Mouse (Mus musculus): ENCODE data around the gene Rtkn. TPM values are rescaled to one million over a fixed set of nuclear protein-coding genes. Genes with fewer than 3 reads are reported as not detected.
A peak's percentile ranks its signal among the peaks of the same experiment; 100 is the strongest.

Gene Rtkn
- total RNA-seq, 1 experiment from 2014 or later = 9.1 TPM

DNA sequence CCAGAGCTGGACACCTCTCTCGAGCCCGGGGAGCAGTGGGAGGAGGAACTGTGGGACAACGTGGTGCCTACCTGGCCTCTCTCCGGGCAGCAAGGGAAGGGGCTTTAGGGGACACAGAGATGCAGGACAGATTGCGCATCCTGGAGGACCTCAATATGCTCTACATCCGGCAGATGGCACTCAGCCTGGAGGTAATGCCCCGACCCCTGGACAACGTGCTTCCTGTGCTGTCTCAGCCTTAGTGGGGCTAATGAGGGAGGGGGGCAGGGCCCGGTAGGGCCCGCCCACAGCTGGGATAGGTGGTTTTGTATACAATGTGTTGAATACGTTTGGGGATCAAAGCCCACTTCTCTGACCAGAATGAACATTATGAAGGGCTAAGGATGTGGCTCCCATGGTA is 2.8 kb downstream of the Rtkn start:
- DNase-seq = peak; percentile 56

DNA sequence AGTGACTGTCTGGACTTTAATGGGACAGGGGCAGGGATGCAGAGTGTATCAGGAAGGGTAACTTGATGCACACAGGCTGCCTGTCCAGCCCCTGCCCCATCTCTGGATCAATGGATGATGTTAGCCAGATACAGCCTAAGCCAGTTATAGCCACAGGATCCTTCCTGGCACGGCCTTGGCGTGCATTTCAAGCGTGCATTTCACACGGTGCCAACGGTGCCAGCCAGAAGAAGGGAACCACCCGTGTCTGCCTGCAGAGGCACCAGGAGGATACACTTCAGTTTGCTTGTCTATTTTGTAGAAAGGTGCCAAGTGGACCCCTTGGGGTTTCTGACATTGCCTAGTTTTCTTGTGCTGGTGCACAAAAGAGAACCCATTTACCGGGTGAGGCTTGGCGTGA is 4.8 kb downstream of the Rtkn start:
- DNase-seq = no peak

DNA sequence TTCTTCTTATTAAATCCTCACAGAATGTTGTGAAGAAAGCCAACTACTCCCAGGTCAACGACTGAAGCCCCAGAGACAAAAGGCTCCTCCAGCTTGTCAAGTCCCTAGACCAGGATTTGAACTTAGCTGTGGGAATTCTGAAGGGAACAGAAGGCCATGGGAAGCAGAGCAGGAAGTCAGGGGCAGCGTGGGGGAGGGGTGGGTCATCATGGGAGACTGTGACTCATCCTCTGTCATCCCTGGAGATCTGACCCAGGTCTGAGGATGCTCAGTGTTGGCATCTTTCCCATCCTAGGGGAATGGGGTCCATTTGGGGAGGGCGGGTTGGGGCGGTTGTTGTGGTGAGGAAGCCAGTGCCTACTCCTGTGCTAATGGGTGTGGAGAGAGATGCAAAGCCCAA is 6.4 kb downstream of the Rtkn start:
- peak; percentile 46 for DNase-seq

DNA sequence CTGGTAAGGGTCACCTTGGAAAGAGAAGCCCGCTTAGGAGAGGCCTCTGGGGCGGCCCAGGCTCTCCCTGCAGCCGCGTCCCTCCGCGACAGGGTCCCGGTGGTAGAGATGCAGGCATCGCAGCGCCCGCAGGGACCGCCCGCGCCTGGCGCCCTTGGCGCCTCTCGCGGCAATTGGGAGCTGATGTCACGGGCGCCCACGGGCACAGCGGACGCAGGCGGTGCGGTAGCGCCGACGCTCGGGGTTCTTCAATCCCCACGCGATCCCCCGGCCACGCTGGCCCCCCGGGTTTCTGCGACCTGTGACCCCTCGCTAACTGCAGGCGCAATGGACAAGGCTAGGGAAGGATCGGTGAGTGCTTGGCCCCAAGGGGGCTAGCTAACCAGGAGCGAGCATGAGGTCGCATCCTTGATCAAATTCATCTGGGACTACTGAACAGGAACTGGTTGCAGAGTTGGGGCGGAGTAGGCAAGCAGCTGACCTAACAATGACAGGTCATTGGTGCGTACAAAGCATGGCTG is 7.0 kb downstream of the Rtkn start:
- DNase-seq = peak; percentile 68

DNA sequence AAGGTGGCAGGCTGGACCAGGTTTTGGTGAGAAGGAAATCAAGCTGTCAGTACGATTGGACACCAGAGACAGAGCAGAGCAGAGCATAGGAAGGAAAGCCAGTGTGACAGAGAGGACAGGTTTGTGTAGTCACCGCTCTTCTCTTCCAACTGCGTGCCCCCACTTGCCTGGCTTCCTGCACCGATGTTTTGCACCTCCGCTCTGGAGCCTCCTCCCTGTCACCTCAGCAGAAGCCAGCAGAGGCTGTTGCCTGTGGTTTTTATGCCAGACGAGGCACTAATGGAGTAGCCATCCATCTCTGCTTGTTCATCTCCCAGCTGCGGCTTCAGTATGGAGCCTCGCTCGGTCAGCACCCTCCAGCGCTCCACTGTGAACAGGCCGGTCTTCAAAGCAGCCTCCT is 7.6 kb downstream of the Rtkn start:
- no peak for DNase-seq

DNA sequence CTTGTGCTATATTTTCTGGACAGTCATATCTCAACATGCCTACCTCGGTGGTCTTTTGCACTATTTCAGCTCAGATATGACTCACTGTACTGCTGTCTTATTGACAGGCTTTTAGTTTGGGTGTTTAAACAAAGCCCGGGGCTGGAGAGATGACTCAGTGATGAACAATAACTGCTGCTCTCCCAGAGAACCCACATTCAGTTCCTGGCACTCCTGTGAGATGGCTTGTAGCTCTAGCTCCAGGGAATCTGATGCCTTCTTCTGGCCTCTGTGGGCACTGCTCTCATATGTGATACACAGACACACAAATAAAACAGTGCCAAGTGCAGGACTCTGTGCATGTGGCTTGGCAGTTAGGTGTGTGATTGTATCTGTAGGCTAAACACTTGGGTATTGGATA is 9.9 kb downstream of the Rtkn start:
- peak; percentile 25 for DNase-seq

DNA sequence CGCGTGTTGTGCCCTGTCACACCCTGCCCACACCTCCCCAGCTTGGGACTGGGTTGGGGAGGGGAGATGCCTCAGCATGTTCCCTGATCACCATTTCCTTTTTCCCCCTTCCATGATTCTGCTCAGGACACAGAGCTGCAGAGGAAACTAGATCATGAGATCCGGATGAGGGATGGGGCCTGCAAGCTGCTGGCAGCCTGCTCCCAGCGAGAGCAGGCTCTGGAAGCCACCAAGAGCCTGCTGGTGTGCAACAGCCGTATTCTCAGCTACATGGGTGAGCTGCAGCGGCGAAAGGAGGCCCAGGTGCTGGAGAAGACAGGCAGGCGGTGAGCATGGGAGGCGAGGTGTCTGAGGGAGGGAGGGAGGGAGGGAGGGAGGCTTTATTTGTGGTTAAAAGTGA is 10.5 kb downstream of the Rtkn start:
- DNase-seq = no peak

DNA sequence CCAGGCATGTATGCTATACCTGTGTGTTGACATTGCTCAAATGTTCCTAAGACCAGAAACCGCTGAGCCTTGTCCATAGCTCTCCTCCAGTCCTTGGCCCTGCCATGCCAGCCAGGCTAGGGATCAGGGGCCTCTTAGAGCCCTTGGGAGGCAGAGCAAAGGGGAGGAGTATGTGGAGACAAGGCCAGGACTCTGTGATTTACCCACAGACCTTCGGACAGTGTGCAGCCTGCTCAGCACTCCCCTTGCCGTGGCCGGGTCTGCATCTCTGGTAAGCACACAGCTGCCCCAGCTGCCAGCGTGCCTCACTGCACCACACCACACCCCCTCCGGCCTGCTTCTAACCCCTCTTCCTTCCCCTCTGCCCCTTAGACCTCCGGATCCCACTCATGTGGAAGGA is 12.0 kb downstream of the Rtkn start:
- peak; percentile 72 for DNase-seq

DNA sequence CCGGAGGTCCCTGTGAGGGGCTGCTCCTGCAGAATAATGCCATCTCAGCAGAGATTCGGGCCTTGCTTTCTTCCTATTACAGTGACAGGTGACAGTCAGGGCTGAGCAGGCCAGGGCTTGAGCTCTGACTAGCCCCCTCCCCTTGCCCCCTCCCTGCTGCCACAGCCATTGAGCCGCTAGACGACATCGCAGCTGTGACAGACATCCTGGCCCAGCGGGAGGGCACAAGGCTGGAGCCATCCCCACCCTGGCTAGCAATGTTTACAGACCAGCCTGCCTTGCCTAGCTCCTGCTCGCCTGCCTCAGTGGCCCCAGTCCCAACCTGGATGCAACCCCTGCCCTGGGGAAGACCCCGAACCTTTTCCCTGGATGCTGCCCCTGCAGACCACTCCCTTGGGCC is 16.5 kb downstream of the Rtkn start:
- no peak for DNase-seq

DNA sequence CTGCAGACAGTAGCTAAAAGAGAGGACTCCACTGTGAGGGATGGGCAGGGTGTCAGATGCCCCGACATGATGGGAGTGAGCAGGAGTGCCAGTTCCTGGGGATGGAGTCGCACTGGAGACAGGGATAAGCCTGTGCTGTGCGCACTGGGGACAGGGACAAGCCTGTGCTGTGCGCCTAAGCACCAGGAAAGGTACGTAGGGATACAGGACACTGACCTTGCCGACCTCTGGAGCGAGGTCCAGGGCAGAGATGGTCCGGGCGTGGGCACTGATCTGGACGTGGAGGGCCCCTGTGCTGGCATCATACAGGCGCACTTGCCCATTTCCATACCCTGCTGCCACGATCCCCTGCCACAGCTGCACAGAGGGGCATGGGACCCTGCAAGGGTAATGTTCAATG is 17.8 kb downstream of the Rtkn start:
- DNase-seq = no peak

DNA sequence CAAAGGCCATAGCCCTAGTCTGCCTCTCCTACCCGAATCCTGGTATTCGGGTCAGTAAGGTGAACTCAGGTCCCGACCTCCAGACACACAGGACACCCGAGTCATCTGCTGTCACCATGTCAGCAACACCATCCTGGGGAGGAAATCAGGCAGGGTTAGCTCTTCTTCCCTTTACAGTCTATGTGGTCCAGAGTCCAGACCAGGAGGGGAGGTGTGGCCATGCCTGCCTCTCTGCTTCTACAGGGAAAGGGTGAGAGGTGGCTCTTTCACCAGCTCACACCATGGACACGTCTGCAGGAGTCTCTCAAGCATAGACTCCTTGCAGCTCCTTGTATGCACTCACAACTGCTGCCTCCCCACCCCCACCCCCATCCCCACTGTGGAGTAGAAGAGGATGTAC is 18.2 kb downstream of the Rtkn start:
- DNase-seq = no peak

DNA sequence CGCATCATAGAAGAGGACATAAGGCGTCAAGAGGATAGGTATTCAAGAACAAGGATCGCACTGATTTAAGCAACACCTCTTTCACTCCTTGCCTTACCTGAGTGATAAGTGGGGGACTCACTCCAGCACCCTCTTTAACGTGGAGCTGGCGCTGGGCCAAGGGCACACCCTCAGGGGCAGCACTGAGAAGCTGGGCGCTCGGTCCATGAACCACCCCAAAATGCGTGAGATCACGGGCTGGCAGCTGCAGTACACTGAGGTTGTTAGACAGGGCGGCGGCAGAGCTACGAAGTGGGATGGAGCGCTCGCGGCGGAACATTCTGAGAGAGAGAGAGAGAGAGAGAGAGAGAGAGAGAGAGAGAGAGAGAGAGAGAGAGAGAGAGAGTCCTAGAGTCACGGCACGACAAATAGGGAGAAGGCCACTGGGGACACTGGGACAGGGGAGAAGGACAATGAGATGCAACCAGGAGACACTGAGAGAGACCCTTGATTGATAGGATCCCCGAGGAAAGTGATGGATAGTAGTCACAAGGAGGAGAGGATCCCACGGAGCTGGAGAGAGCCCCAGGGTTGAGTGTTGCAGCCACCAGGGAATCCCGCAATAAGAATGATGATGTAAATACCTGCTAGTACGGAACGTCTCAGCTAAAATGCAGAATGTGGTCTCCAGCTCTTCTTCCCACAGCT is 20.4 kb downstream of the Rtkn start:
- no peak for DNase-seq

DNA sequence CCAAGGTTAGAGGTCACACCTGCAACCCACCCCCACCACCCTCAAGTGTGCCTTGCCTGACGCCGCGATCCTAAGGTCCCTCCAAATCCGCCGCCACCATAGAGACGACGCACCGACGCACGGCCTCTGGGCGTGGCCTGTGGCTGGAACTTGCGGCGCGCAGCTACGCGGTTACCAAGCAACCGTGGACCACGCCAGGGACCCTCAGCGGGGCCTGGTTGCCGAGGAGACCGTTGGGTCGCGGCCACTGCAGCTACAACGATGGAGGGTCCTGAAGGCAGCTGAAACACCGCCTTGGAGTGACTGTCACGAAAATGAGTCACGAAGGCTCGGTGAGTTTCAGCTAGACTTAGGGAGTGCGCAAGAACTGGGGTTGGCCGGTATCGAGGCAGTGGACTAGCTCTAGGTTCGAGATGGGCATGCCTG is 21.0 kb downstream of the Rtkn start, which contains the start of the genes Wdr54 and 1700003E16Rik:
Gene Wdr54, minus strand, starts transcription at position 139 of the 426 bp plus-strand sequence.
Gene 1700003E16Rik, plus strand, starts transcription at position 146 of the 426 bp plus-strand sequence.
- DNase-seq = peak; percentile 76

DNA sequence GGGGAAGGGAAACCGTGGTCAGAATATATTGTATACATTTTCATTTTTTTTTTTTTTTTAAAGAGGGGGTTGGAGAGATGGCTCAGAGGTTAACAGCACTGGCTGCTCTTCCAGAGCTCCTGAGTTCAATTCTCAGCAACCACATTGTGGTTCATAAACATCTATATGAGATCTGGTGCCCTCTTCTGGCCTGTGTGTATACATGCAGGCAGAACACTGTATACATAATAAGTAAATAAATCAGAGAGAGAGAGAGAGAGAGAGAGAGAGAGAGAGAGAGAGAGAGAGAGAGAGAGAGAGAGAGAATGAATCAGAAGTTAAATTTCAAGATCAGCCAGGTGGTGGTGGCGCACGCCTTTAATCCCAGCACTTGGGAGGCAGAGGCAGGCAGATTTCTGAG is 24.2 kb downstream of the Rtkn start:
- peak; percentile 70 for DNase-seq

DNA sequence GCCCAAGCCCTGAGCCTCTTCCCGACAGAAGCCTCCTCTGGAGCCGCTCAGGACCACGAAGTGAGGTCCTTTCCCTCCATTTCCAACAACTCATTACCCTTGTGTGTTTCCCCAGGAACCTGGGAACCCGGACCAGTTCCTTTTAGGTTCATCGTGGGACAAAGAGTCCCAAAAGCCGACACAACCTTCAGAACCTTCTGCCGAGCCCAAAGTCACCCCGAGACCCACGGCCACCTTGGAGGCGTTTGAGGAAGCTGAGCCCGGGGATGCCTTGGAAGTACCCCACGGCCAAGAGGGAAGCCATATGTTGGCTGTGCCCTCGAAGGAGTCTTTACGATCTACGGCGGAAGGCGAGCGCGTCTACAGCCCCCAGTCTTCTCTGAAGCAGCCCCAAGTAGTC is 26.2 kb downstream of the Rtkn start:
- no peak for DNase-seq

DNA sequence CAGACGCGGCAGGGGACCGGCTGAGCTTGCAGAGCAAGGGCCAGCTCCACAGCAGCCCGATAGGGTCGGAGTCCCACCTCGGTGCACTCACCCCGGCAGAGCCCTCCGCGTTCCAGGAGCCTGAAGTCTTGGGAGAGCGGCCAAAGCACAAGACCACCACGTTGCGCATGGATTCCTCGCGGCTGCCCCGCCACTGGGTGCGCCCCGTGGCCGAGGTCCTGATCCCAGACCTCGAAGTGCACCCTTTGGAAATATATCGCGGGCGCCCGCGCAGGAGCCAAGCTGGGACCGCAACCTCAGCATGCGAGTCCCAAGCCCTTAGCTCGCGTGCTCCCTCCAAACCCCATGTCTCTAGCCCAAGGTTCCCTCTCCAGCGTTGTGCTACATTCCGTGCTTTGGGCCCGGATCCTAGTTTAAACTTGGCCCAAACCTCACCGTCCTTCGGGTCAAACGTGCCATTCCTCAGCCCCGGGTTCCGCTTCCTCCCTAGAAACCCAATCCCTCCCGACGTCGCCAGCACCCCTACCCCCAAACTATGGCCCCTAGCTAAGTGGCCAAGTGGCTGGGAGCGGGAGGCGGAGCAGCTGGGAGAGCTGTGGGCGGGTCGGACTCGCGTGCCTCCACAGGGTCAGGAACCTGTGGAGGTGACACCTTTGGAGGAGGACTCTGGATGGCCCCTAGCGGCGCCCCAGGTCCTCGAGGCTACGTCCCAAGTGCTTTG is 26.8 kb downstream of the Rtkn start:
- peak; percentile 71 for DNase-seq

DNA sequence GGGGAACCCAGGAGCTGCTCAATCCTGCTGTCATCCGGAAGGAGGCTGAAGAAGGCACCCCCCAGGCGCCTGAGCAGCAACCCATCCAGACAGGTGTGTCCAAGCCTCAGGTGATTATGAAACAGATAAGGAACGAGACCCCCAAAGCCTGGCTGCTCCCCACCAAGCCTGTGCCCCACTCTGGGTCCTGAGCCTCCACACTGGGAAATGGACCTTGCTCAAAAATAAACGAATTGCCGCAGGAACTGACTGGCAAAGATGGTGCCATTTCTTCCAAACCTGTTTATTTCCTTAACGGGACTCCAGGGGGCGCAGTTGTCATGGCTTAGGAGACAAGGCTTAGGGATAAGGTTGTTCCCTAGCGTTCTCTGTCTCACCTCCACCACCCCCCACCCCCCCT is 27.4 kb downstream of the Rtkn start:
- peak; percentile 82 for DNase-seq

DNA sequence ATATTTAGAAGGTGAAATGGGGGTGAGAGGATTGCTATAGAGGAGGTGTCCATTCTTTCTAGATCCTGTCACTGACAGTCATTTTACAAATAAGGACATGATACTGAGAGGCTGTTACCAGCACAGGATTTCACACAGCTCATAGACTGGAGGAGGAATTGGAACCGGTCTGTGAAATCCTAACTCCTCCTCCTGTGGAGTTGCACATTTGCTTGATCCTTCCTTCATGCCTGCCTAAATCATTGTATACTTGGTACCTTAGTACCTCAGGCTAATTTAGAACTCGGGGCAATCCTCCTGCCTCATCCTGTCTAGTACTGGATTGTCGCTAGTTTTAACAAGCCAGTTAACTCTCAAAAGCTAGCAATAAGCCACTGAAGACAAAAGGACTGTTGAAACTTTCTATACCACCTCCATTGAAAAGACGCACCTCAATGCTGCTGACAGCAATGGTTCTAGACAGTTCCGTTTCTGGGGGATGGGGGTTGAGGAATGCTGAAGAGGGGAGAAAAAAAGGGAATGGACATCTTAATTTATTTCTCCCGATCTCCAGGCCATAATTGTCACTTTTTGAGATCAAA is 29.9 kb downstream of the Rtkn start:
- DNase-seq = no peak

DNA sequence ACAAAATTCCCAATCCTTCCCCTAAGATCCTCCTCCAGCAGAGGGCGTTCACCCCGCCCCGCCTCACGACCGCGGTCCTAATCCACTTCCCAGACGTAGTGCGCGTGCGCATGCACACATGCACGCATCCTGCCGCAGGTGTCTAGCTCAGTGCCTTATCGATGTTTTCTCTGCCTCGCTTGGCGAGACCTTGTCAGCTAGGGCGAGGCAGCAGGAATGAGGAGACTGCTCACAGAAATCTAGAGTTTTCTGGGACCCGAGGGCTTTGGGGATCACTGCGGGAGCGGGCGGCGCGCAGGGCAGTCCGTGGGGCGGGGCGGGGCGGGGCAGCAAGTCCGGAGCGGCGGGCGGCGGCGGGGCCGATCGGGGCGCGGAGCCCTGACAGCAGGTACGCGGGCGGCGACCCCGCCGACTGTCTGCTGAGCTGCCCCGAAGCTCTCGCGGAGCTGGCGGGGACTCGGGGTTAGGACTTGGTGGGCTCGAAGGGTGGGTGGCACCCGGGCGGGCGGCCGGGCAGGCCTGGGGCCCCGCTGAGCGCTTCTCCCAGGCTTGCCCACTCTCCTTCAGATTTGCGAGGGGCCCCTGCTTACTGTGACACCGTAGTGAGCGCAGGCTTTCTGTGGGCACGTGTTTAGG is 30.5 kb downstream of the Rtkn start, which contains the start of gene Dctn1:
Gene Dctn1, plus strand, starts transcription at position 314 of the 636 bp plus-strand sequence.
- peak; percentile 98 for DNase-seq

DNA sequence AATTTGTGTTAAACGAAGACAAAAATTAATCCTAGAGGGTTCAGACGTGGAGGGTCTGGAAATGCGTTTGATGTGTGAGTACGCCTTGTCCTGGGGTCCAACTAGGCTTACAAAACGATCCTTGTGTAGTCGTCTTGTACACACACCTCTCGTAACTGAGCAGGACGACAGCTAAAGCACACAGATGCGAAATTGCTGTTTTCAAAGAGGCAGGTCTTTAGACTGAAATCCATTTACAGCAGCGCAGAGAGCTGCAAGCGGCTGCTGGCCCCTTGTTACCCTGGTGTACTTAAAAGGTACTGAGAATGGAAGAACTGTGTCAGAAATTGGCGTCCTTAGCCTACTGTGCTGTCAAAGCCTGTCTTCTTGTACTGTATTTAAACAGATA is 31.0 kb downstream of the Rtkn start:
- DNase-seq = no peak

DNA sequence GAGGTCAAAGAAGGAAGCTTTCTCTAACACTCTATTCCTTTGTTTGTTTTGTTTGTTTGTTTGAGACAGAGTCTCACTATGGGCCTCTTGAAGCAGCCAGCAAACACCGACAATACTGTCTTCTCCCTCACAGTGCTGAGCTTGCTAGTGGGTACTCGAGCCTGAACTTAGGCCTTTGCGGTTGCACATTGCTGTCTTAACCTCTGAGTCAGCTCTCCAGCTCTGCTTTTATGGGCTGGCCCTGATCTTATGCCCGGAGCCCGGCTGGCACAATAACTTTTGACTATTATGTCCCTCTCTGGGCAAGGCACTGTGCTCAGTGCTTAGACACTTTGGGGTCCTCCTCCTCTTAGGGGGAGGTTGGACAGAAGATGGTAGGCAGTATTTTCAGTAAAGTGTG is 34.6 kb downstream of the Rtkn start:
- peak; percentile 53 for DNase-seq

DNA sequence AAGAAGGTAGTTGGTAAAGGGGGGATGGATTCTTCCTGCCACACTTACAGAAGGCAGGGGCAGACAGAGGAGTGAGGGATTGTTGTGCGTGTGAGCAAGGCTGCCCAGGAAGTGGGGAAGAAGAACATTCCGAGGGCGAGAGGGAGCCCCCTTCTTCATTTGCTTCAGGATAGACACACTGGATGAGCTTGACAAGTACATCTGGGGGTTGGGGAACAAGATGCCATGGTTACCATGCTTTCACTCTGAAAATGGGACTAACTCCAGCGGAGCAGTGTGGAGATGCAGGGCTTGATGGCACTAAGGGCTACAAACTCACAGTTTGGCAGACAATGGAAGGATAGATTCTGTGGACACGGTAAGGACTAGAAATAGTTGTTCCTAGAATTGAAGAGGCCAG is 35.8 kb downstream of the Rtkn start:
- DNase-seq = no peak

Data from adrenal gland, postnatal 14 days (tissue).